Mouse (Mus musculus) myocyte (in vitro differentiated cells): ENCODE data around the gene Syngr3. TPM values are rescaled to one million over a fixed set of nuclear protein-coding genes. Genes with fewer than 3 reads are reported as not detected.

Experiments
- H3K27me3 ChIP-seq: one replicate; pipeline ENCODE4 v1.6.1; 2011; ENCODE audit not compliant: control insufficient read depth, insufficient read depth, insufficient read length
- H3K36me3 ChIP-seq: one replicate; pipeline ENCODE4 v1.6.1; 2011; ENCODE audit not compliant: control insufficient read depth, insufficient read depth
- H3K4me2 ChIP-seq: one replicate; pipeline ENCODE4 v1.6.1; 2011; ENCODE audit warnings: low read depth, control low read depth
- H3K4me3 ChIP-seq: one replicate; pipeline ENCODE4 v1.5.1; 2011; ENCODE audit warnings: mild to moderate bottlenecking, control low read depth, moderate library complexity
- H3K79me2 ChIP-seq: one replicate; pipeline ENCODE4 v1.6.1; 2011; ENCODE audit not compliant: control insufficient read depth, insufficient read depth
- H3ac ChIP-seq: one replicate; pipeline ENCODE4 v1.6.1; 2011; ENCODE audit not compliant: control insufficient read depth, insufficient read length
- CEBPB ChIP-seq: IDR thresholded peaks from 2 replicates; pipeline ENCODE4 v1.6.1; 2011; ENCODE audit warnings: mild to moderate bottlenecking, moderate library complexity; ENCODE audit not compliant: poor library complexity, insufficient read depth, severe bottlenecking
- E2F4 ChIP-seq: IDR thresholded peaks from one replicate; pipeline ENCODE4 v1.6.1; 2011; ENCODE audit warnings: mild to moderate bottlenecking, control low read depth, moderate library complexity; ENCODE audit not compliant: insufficient read depth
- MAX ChIP-seq: IDR thresholded peaks from one replicate; pipeline ENCODE4 v1.6.1; 2011; ENCODE audit warnings: low read depth, mild to moderate bottlenecking, control low read depth
- MYOD1 ChIP-seq, 3 experiments: IDR thresholded peaks; one replicate each; pipeline ENCODE4 v1.6.1; 2011; ENCODE audit warnings: control low read depth in 2 of 3, low read depth in 2 of 3, mild to moderate bottlenecking in 2 of 3, moderate library complexity in 1 of 3; ENCODE audit not compliant: insufficient read length in 2 of 3, control insufficient read depth in 1 of 3
- MYOG ChIP-seq, 3 experiments: IDR thresholded peaks; one replicate each; pipeline ENCODE4 v1.6.1; 2011; ENCODE audit warnings: control low read depth in 2 of 3, low read depth in 2 of 3, mild to moderate bottlenecking in 2 of 3; ENCODE audit not compliant: insufficient read length in 2 of 3, control insufficient read depth in 1 of 3, insufficient read depth in 1 of 3
- POLR2A ChIP-seq: IDR thresholded peaks from one replicate; pipeline ENCODE4 v1.6.1; 2011; ENCODE audit warnings: low read depth, mild to moderate bottlenecking, control low read depth, moderate library complexity; ENCODE audit not compliant: insufficient read length
- POLR2AphosphoS2 ChIP-seq: IDR thresholded peaks from one replicate; pipeline ENCODE4 v1.6.1; 2011; ENCODE audit warnings: low read depth, control low read depth; ENCODE audit not compliant: insufficient read length
- REST ChIP-seq: IDR thresholded peaks from one replicate; pipeline ENCODE4 v1.6.1; 2011; ENCODE audit warnings: mild to moderate bottlenecking, control low read depth, moderate library complexity; ENCODE audit not compliant: insufficient read depth, insufficient read length
- SRF ChIP-seq: IDR thresholded peaks from one replicate; pipeline ENCODE4 v1.6.1; 2011; ENCODE audit warnings: low read depth; ENCODE audit not compliant: control insufficient read depth, insufficient read length
- TCF12 ChIP-seq: IDR thresholded peaks from one replicate; pipeline ENCODE4 v1.6.1; 2011; ENCODE audit warnings: mild to moderate bottlenecking, control low read depth; ENCODE audit not compliant: poor library complexity, insufficient read depth, severe bottlenecking
- TCF3 ChIP-seq: IDR thresholded peaks from one replicate; pipeline ENCODE4 v1.6.1; 2011; ENCODE audit warnings: low read depth, control low read depth; ENCODE audit not compliant: insufficient read length
- USF1 ChIP-seq: IDR thresholded peaks from one replicate; pipeline ENCODE4 v1.6.1; 2011; ENCODE audit warnings: low read depth, mild to moderate bottlenecking, control low read depth, moderate library complexity
- polyA plus RNA-seq: library from polyadenylated mRNA; unstranded; fragments of >200 nt; fragmentation: generic; extraction: Trizol; gene quantifications from one replicate; pipeline ENCODE4 v1.2.1, GENCODE M21; 2012; ENCODE audit warnings: missing spikeins

The Syngr3 gene
- polyA plus RNA-seq, 1 experiment = 0.29 TPM

GRCm38 (mm10) chr17:24695326-24696010 is 5.7 kb upstream of the Syngr3 start:
- TF ChIP-seq MYOG (IDR thresholded peaks at IDR 0.05; ENCODE audit: control insufficient read depth in 1 of 3, insufficient read depth in 1 of 3, insufficient read length in 2 of 3, low read depth in 2 of 3) (no peak), TCF3 (no peak), USF1 (no peak), SRF (no peak)
- H3K27me3 ChIP-seq = no peaks in the 10 kb centered on the region
- H3ac ChIP-seq = peak overlapping the region; percentile 50
- H3K79me2 ChIP-seq = peaks cover 5% of the 10 kb centered on the region
- H3K36me3 ChIP-seq = no peaks in the 10 kb centered on the region
- peak overlapping the region; percentile 45 for H3K4me3 ChIP-seq
- H3K4me2 ChIP-seq = peak overlapping the region; percentile 58

- Histone ChIP-seq H3K27me3 (no peaks in the 10 kb centered on the region), H3K36me3 (no peaks in the 10 kb centered on the region), H3K4me3 (no peak overlapping the region), H3K79me2 (peaks cover 5% of the 10 kb centered on the region), H3K4me2 (no peak overlapping the region), H3ac (no peak overlapping the region)
- TF ChIP-seq TCF3 = no peak
- no peak for TF ChIP-seq MYOG (IDR thresholded peaks at IDR 0.05; ENCODE audit: control insufficient read depth in 1 of 3, insufficient read depth in 1 of 3, insufficient read length in 2 of 3, low read depth in 2 of 3)
- no peak for TF ChIP-seq E2F4
- TF ChIP-seq TCF12 = no peak
- TF ChIP-seq USF1 = no peak
- no peak for TF ChIP-seq CEBPB
- no peak for TF ChIP-seq MYOD1 (IDR thresholded peaks at IDR 0.05; ENCODE audit: control insufficient read depth in 1 of 3, insufficient read length in 2 of 3, low read depth in 2 of 3)
- no peak for TF ChIP-seq REST
- TF ChIP-seq SRF = no peak
Measured at GRCm38 (mm10) chr17:24692385-24692784, 2.6 kb upstream of the Syngr3 start.

- Histone ChIP-seq H3ac (no peak overlapping the region), H3K36me3 (no peaks in the 10 kb centered on the region), H3K27me3 (no peaks in the 10 kb centered on the region), H3K4me3 (no peak overlapping the region), H3K4me2 (no peak overlapping the region), H3K79me2 (no peaks in the 10 kb centered on the region)
- TF ChIP-seq MAX (no peak), USF1 (no peak), E2F4 (no peak), TCF3 (no peak)
Measured at GRCm38 (mm10) chr17:24687599-24687998, 2.2 kb downstream of the Syngr3 start.

GRCm38 (mm10) chr17:24687146-24687595 is 2.6 kb downstream of the Syngr3 start:
- TF ChIP-seq TCF3 (no peak), MYOG (IDR thresholded peaks at IDR 0.05; ENCODE audit: control insufficient read depth in 1 of 3, insufficient read depth in 1 of 3, insufficient read length in 2 of 3, low read depth in 2 of 3) (no peak), USF1 (no peak), CEBPB (no peak), REST (no peak), POLR2A (no peak), E2F4 (no peak), MAX (no peak), TCF12 (no peak), MYOD1 (IDR thresholded peaks at IDR 0.05; ENCODE audit: control insufficient read depth in 1 of 3, insufficient read length in 2 of 3, low read depth in 2 of 3) (no peak), SRF (no peak), POLR2AphosphoS2 (no peak)
- Histone ChIP-seq H3K4me3 (no peak overlapping the region), H3K79me2 (no peaks in the 10 kb centered on the region), H3K36me3 (no peaks in the 10 kb centered on the region), H3K27me3 (no peaks in the 10 kb centered on the region), H3K4me2 (no peak overlapping the region), H3ac (no peak overlapping the region)

GRCm38 (mm10) chr17:24686514-24686913 is 3.2 kb downstream of the Syngr3 start:
- no peak overlapping the region for H3K4me3 ChIP-seq
- TF ChIP-seq MYOG (IDR thresholded peaks at IDR 0.05; ENCODE audit: control insufficient read depth in 1 of 3, insufficient read depth in 1 of 3, insufficient read length in 2 of 3, low read depth in 2 of 3) (no peak), POLR2AphosphoS2 (no peak), E2F4 (no peak), POLR2A (no peak), MAX (no peak), SRF (no peak)
- no peak overlapping the region for H3ac ChIP-seq
- no peak overlapping the region for H3K4me2 ChIP-seq
- H3K79me2 ChIP-seq = no peaks in the 10 kb centered on the region
- no peaks in the 10 kb centered on the region for H3K27me3 ChIP-seq
- H3K36me3 ChIP-seq = peaks cover 5% of the 10 kb centered on the region
